Mouse (Mus musculus): Measurements from ENCODE around the gene Gm44805. TPM values are rescaled to one million over a fixed set of nuclear protein-coding genes. Genes with fewer than 3 reads are reported as not detected.
A peak's percentile ranks its signal among the peaks of the same experiment; 100 is the strongest.

Gm44805 gene
- total RNA-seq, 1 experiment, result not detected

GRCm38 (mm10) chr7:19713196-19713595 is 32.0 kb upstream of the Gm44805 start:
- peaks cover 0 to 14% of the 10 kb centered on the region in 2 experiments; a peak in 1 of 4 replicates for H3K4me1 ChIP-seq (ENCODE audit: control insufficient read depth in 2 of 2, insufficient read depth in 2 of 2, low read length in 2 of 2, poor library complexity in 1 of 2)
- no peak for DNase-seq (ENCODE audit: low read depth, low spot score)
- H3K9ac ChIP-seq (ENCODE audit: insufficient read depth, low read depth, low read length, poor library complexity, severe bottlenecking), result peak overlapping the region; percentile 27; the same call in 1 of the 2 replicates
- in situ Hi-C loops (cut with MboI; ENCODE audit: low sequenced_read_pairs in 2 of 2, unreplicated experiment in 2 of 2), result no loop called here
- peaks cover 55% of the 10 kb centered on the region for H3K36me3 ChIP-seq (ENCODE audit: control insufficient read depth, insufficient read depth, low read length, poor library complexity, severe bottlenecking)
- H3K27ac ChIP-seq (ENCODE audit: insufficient read depth, low read depth, low read length, poor library complexity, severe bottlenecking), result no peak overlapping the region
- TF ChIP-seq HCFC1 (IDR thresholded peaks at IDR 0.05; ENCODE audit: borderline replicate concordance, insufficient read depth, low read length) (no peak), MAFK (IDR thresholded peaks at IDR 0.05; ENCODE audit: insufficient read depth, low read depth, low read length) (no peak), ZC3H11A (IDR thresholded peaks at IDR 0.05; ENCODE audit: borderline replicate concordance, low read depth, low read length) (no peak), ZNF384 (IDR thresholded peaks at IDR 0.05; ENCODE audit: low read depth, low read length) (no peak), CHD2 (IDR thresholded peaks at IDR 0.05; ENCODE audit: low read depth, low read length) (no peak)
- H3K4me3 ChIP-seq (ENCODE audit: insufficient read depth in 1 of 2, low read depth in 1 of 2, low read length in 2 of 2, poor library complexity in 1 of 2, severe bottlenecking in 1 of 2), result no peak overlapping the region
- H3K9me3 ChIP-seq (ENCODE audit: control insufficient read depth, insufficient read depth, low read depth, low read length), result no peaks in the 10 kb centered on the region

GRCm38 (mm10) chr7:19712414-19712813 is 31.2 kb upstream of the Gm44805 start:
- in situ Hi-C loops (cut with MboI; ENCODE audit: low sequenced_read_pairs in 2 of 2, unreplicated experiment in 2 of 2), result no loop called here
- TF ChIP-seq CHD2 (IDR thresholded peaks at IDR 0.05; ENCODE audit: low read depth, low read length) (no peak), ZC3H11A (IDR thresholded peaks at IDR 0.05; ENCODE audit: borderline replicate concordance, low read depth, low read length) (no peak), ZNF384 (IDR thresholded peaks at IDR 0.05; ENCODE audit: low read depth, low read length) (no peak), HCFC1 (IDR thresholded peaks at IDR 0.05; ENCODE audit: borderline replicate concordance, insufficient read depth, low read length) (no peak), MAFK (IDR thresholded peaks at IDR 0.05; ENCODE audit: insufficient read depth, low read depth, low read length) (no peak)

GRCm38 (mm10) chr7:19710650-19711049 is 29.4 kb upstream of the Gm44805 start:
- Histone ChIP-seq H3K36me3 (ENCODE audit: control insufficient read depth, insufficient read depth, low read length, poor library complexity, severe bottlenecking) (peaks cover 55% of the 10 kb centered on the region), H3K4me3 (ENCODE audit: insufficient read depth in 1 of 2, low read depth in 1 of 2, low read length in 2 of 2, poor library complexity in 1 of 2, severe bottlenecking in 1 of 2) (no peak overlapping the region), H3K9ac (ENCODE audit: insufficient read depth, low read depth, low read length, poor library complexity, severe bottlenecking) (no peak overlapping the region), H3K9me3 (ENCODE audit: control insufficient read depth, insufficient read depth, low read depth, low read length) (no peaks in the 10 kb centered on the region), H3K27ac (ENCODE audit: insufficient read depth, low read depth, low read length, poor library complexity, severe bottlenecking) (no peak overlapping the region), H3K4me1 (ENCODE audit: control insufficient read depth in 2 of 2, insufficient read depth in 2 of 2, low read length in 2 of 2, poor library complexity in 1 of 2) (peaks cover 0 to 8% of the 10 kb centered on the region in 2 experiments; a peak in 1 of 4 replicates)
- DNase-seq (ENCODE audit: low read depth, low spot score), result no peak
- TF ChIP-seq ZC3H11A (IDR thresholded peaks at IDR 0.05; ENCODE audit: borderline replicate concordance, low read depth, low read length) (no peak), MAFK (IDR thresholded peaks at IDR 0.05; ENCODE audit: insufficient read depth, low read depth, low read length) (no peak), ZNF384 (IDR thresholded peaks at IDR 0.05; ENCODE audit: low read depth, low read length) (no peak), CHD2 (IDR thresholded peaks at IDR 0.05; ENCODE audit: low read depth, low read length) (no peak), HCFC1 (IDR thresholded peaks at IDR 0.05; ENCODE audit: borderline replicate concordance, insufficient read depth, low read length) (no peak)
- in situ Hi-C loops (cut with MboI; ENCODE audit: low sequenced_read_pairs in 2 of 2, unreplicated experiment in 2 of 2), result no loop called here

More at GRCm38 (mm10) chr7:19712414-19712813, 31.2 kb upstream of the Gm44805 start:
- H3K36me3 ChIP-seq (ENCODE audit: control insufficient read depth, insufficient read depth, low read length, poor library complexity, severe bottlenecking), result peaks cover 54% of the 10 kb centered on the region
- no peak overlapping the region for H3K27ac ChIP-seq (ENCODE audit: insufficient read depth, low read depth, low read length, poor library complexity, severe bottlenecking)
- no peak overlapping the region for H3K9ac ChIP-seq (ENCODE audit: insufficient read depth, low read depth, low read length, poor library complexity, severe bottlenecking)
- H3K4me1 ChIP-seq (ENCODE audit: control insufficient read depth in 2 of 2, insufficient read depth in 2 of 2, low read length in 2 of 2, poor library complexity in 1 of 2), result peaks cover 0 to 14% of the 10 kb centered on the region in 2 experiments; a peak in 1 of 4 replicates
- no peak for DNase-seq (ENCODE audit: low read depth, low spot score)
- no peaks in the 10 kb centered on the region for H3K9me3 ChIP-seq (ENCODE audit: control insufficient read depth, insufficient read depth, low read depth, low read length)
- no peak overlapping the region for H3K4me3 ChIP-seq (ENCODE audit: insufficient read depth in 1 of 2, low read depth in 1 of 2, low read length in 2 of 2, poor library complexity in 1 of 2, severe bottlenecking in 1 of 2)

- H3K36me3 ChIP-seq (ENCODE audit: control insufficient read depth, insufficient read depth, low read length, poor library complexity, severe bottlenecking), result peaks cover 49% of the 10 kb centered on the region
- TF ChIP-seq MAFK (IDR thresholded peaks at IDR 0.05; ENCODE audit: insufficient read depth, low read depth, low read length), result no peak
- TF ChIP-seq ZC3H11A (IDR thresholded peaks at IDR 0.05; ENCODE audit: borderline replicate concordance, low read depth, low read length), result no peak
- no peak for TF ChIP-seq HCFC1 (IDR thresholded peaks at IDR 0.05; ENCODE audit: borderline replicate concordance, insufficient read depth, low read length)
- no peak for TF ChIP-seq CHD2 (IDR thresholded peaks at IDR 0.05; ENCODE audit: low read depth, low read length)
- no peak for TF ChIP-seq ZNF384 (IDR thresholded peaks at IDR 0.05; ENCODE audit: low read depth, low read length)
These were observed 24.0 kb upstream of the Gm44805 start for GRCm38 (mm10) chr7:19705271-19705670.

More at GRCm38 (mm10) chr7:19705271-19705670, 24.0 kb upstream of the Gm44805 start:
- DNase-seq (ENCODE audit: low read depth, low spot score), result no peak
- in situ Hi-C loops (cut with MboI; ENCODE audit: low sequenced_read_pairs in 2 of 2, unreplicated experiment in 2 of 2), result no loop called here
- H3K4me3 ChIP-seq (ENCODE audit: insufficient read depth in 1 of 2, low read depth in 1 of 2, low read length in 2 of 2, poor library complexity in 1 of 2, severe bottlenecking in 1 of 2), result no peak overlapping the region
- no peak overlapping the region for H3K27ac ChIP-seq (ENCODE audit: insufficient read depth, low read depth, low read length, poor library complexity, severe bottlenecking)
- no peak overlapping the region for H3K9ac ChIP-seq (ENCODE audit: insufficient read depth, low read depth, low read length, poor library complexity, severe bottlenecking)
- H3K4me1 ChIP-seq (ENCODE audit: control insufficient read depth in 2 of 2, insufficient read depth in 2 of 2, low read length in 2 of 2, poor library complexity in 1 of 2), result peaks cover 0 to 15% of the 10 kb centered on the region in 2 experiments; a peak in 2 of 4 replicates
- no peaks in the 10 kb centered on the region for H3K9me3 ChIP-seq (ENCODE audit: control insufficient read depth, insufficient read depth, low read depth, low read length)
